Mouse (Mus musculus): ENCODE measurements around the gene Macrod1. TPM values are rescaled to one million over a fixed set of nuclear protein-coding genes. Genes with fewer than 3 reads are reported as not detected.

The Macrod1 gene
- polyA plus RNA-seq, 1 experiment = 19.2 TPM

GRCm38 (mm10) chr19:7182273-7182949, 125.8 kb downstream of the Macrod1 start:
- DNase-seq (ENCODE audit: low read depth, low spot score) = peak; percentile 45
- 7% methylated on average over 23 of the region's 23 CpGs for WGBS

DNA sequence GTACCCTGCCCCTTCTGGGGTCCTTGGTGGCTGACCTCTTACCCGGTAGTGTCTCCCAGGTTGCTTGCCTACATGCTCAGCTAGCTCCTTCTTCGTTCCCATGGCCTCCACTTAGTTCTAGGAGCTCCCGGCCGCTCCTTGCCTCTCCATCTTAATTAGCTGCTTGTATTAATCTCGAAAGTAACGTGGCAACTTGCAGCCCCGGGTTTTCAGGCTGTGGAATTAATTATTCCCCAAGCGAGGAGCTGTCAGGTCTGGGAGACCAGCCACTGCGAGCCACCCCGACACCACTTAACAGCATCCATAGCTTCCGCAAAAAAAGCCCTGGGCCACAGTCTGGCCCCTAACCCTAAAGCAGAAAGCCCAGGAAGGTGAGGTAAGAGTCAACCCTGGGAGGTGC, 126.8 kb downstream of the Macrod1 start:
- no peak for DNase-seq (ENCODE audit: low read depth, low spot score)
- WGBS = 93% methylated on average over 11 of the region's 11 CpGs

DNA sequence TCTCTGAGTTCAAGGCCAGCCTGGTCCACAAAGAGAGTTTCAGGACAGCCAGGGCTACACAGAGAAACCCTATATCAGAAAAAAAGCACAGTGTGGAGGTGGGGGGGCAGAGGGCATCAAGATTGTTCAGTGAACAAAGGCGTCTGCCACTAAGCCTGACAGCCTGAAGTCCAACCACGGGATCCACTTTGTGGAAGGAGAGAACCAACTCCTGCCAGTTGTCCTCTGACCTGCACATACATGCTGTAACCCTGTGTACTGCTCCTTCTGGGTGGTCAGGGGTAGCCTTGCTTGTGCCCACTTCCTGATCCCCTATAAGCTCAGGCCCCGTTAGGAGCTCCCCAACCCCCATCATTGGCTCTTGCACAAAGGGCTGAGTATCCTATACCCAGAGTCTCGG, 128.4 kb downstream of the Macrod1 start:
- WGBS = 91% methylated on average over 4 of the region's 4 CpGs
- DNase-seq (ENCODE audit: low read depth, low spot score) = no peak

GRCm38 (mm10) chr19:7185715-7186291, 129.2 kb downstream of the Macrod1 start:
- 75% methylated on average over 18 of the region's 18 CpGs for WGBS
- DNase-seq (ENCODE audit: low read depth, low spot score) = no peak

DNA sequence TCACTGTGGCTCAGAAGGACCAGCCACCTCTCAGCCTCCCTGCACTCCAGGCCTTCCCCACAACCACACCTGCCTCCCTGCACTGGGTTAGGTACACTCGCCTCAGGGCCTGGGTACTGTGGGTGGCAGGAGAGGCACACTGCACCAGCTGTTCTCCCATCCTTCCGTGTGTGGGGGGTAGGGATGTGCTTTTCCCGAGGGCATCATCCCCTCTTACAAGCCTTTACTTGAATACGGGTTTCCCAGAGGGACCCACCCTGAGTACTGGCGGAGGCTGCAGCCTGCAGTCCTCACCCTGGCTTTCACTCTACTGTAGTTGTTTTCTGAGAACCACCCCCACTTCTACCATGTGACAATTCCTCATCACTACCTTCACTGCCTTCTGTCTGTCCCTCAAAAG, 130.5 kb downstream of the Macrod1 start:
- DNase-seq (ENCODE audit: low read depth, low spot score) = no peak
- WGBS = 64% methylated on average over 5 of the region's 5 CpGs

- no peak for DNase-seq (ENCODE audit: low read depth, low spot score)
- WGBS = 67% methylated on average over 4 of the region's 4 CpGs
These were observed 132.4 kb downstream of the Macrod1 start for GRCm38 (mm10) chr19:7189026-7189425.

DNA sequence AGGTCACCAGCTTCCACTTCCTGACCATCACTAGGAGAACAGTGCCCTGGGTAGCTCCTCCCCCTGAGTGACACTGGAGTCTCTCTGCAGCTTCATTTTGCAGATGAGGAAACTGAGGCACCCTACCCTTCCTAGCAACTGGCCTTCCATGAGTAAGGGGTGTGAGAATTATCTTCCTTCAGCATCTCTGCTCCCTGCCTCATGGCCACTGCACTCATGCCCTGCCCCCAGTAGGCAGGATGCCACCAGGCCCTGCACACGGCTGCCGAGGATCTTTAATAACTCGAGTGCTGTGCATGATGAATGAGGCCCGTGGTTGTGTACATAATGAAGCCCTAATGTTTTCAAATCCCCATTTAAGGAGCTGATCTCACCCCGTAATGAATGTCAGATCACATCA, 134.4 kb downstream of the Macrod1 start:
- DNase-seq (ENCODE audit: low read depth, low spot score) = no peak
- 44% methylated on average over 5 of the region's 5 CpGs for WGBS

DNA sequence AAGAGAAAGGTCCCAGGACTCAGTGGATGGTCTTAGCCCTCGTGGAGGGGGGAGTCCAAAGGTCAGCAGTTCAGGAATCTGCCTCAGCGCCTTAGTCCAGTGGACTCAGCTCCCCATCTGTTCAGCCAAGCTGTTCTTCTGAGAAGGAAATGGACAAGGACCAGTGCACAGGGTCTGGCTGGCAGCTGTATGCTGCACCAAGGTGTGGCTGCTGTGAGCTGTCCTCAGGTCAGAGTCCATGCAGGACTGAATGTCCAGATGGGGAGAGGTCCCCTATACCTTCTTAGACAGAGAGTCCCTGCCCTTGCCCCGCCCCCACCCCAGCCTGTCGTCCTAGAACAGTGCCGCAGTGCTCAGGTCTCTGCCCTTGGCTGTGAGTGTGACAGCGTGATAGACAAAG, 135.0 kb downstream of the Macrod1 start:
- 31% methylated on average over 6 of the region's 6 CpGs for WGBS
- peak; percentile 42 for DNase-seq (ENCODE audit: low read depth, low spot score)

DNA sequence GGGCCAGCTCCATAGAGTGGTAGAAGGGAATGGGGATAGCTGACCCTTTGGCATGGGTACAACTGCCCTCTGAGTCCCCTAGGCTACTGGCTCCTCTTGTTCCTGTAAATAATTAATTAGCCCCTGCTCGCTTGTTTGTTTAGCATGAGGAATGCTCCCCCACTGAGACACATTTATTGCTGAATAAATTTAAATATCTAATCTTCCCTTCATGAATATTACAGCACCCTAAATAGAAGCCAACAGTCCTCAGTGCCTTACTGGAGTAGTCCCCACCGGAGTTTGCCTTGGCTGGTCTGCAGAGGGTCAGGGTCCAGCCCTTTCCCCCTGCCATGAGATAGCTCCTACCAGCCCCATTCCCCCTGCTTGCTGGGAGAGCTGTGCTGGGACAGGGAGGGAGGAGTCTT, 136.0 kb downstream of the Macrod1 start:
- 38% methylated on average over 2 of the region's 2 CpGs for WGBS

GRCm38 (mm10) chr19:7195900-7196728, 139.5 kb downstream of the Macrod1 start:
- DNase-seq (ENCODE audit: low read depth, low spot score) = no peak
- WGBS = 32% methylated on average over 33 of the region's 33 CpGs

More for the DNA sequence above, 136.0 kb downstream of the Macrod1 start:
- no peak for DNase-seq (ENCODE audit: low read depth, low spot score)

DNA sequence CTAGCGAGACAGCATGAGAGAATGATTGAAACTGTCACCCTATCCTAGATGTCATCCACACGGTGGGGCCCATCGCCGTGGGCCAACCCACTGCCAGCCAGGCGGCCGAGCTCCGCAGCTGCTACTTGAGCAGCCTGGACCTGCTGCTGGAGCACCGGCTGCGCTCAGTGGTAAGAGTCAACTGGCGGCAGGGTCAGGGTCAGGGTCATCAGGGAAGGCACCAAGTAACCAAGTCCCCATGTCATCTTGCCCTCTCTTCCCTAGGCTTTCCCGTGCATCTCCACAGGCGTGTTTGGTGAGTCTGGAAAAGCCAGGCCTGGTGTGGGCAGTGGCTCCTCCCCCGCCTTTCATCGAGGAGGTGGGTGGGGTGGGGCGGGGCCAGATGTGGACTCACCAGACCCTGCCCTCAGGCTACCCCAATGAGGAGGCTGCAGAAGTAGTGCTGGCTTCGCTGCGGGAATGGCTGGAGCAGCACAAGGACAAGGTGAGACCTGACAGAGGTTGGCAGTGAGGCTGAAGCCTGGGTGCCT, 140.2 kb downstream of the Macrod1 start:
- 57% methylated on average over 17 of the region's 17 CpGs for WGBS
- DNase-seq (ENCODE audit: low read depth, low spot score) = no peak

DNA sequence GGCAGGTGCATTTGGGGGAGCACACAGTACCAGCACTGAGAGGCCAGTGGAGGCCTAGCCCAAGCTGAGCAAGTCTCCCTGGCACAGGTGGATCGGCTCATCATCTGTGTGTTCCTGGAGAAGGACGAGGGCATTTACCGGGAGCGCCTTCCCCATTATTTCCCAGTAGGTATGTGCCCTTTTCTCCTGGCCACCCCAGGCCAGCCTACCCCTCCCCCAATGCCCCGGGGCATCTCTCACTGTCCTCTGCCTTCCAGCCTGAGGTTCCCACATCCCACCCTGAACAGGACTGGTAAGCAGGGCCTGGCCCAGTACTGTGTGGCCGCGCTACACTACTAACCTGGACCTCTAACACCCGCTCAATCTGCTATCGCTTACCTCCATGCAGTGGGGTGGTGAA, 140.8 kb downstream of the Macrod1 start:
- WGBS = 85% methylated on average over 9 of the region's 9 CpGs
- DNase-seq (ENCODE audit: low read depth, low spot score) = no peak

DNA sequence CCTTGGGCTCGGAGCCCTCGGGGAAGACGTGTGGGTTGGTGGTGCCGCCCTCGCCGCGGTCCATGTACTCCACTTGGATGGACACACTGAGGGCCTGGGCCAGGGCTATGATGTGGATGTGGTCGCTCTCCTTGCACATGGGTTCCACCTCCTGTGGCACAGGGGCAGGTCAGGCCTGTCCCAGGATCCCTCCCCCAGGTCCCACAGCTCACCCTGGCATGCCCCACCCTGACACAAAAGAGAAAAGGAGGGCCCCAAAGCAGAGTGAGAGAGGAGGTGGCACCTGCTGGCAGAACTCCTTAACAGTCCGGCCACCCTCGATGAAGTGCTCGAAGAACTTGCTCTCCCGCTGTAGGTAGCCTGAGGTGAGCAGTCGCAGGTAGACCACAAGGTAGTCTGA, 142.5 kb downstream of the Macrod1 start:
- WGBS = 89% methylated on average over 13 of the region's 13 CpGs

DNA sequence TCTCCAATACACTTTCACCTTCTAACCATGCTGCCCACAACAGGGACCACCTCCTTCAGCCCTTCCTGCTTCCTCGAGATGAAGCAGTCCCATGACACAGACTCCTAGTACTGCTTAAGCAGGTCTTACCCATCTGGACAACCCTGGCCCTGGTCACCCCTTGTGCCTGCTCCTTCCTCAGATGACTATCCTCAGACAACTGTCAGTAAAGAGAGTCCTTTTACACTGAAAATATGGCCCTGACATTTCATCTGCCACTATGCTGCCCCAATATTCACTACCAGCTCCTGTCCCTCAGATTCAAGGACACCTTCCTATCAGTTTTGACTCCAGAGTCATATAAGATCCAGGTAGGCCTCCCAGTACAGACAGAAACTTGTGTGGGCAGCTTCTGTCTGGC, 143.8 kb downstream of the Macrod1 start:
- 32% methylated on average over 1 of the region's 1 CpGs for WGBS
- DNase-seq (ENCODE audit: low read depth, low spot score) = no peak

More for the DNA sequence above, 142.5 kb downstream of the Macrod1 start:
- DNase-seq (ENCODE audit: low read depth, low spot score) = no peak

DNA sequence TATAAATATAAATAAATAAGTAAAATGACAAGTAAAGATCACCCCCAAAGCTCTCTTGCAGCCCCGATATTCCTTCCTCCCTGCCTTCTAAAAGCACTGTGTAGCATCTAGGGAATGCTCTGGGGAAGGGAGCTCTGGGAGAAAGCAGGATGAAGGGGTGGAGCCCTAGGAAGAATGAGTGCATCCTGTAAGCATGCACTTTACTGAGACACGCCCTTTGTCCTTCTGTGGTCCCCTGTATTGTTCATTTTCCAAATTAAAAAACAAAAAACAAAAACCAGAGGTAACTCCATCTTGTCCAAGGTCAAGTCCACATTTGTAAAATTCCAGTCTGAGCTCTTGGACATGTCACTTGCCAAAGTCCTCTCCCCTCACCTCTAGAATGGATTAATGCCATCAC, 148.3 kb downstream of the Macrod1 start:
- no peak for DNase-seq (ENCODE audit: low read depth, low spot score)
- 58% methylated on average over 2 of the region's 2 CpGs for WGBS

DNA sequence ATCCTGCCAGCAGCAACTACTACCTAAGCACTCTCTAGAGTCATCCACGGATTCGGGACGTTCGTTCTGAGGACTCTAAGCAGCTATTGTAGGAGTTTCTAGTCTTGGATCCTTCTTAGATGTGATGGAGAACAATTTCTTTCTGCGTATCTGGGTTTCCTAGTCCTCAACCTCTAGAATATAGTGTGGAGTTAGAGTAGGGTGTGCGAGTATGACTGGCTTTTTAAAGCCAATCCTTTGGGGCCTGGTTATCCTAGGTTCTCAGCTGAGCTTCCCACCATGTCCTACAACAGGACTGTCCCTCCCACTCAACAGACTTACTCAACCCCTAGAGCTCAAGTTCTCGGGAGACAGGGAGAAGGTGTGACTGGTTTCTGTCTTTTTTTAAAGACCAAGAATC, 148.7 kb downstream of the Macrod1 start:
- DNase-seq (ENCODE audit: low read depth, low spot score) = no peak
- WGBS = 14% methylated on average over 7 of the region's 7 CpGs

DNA sequence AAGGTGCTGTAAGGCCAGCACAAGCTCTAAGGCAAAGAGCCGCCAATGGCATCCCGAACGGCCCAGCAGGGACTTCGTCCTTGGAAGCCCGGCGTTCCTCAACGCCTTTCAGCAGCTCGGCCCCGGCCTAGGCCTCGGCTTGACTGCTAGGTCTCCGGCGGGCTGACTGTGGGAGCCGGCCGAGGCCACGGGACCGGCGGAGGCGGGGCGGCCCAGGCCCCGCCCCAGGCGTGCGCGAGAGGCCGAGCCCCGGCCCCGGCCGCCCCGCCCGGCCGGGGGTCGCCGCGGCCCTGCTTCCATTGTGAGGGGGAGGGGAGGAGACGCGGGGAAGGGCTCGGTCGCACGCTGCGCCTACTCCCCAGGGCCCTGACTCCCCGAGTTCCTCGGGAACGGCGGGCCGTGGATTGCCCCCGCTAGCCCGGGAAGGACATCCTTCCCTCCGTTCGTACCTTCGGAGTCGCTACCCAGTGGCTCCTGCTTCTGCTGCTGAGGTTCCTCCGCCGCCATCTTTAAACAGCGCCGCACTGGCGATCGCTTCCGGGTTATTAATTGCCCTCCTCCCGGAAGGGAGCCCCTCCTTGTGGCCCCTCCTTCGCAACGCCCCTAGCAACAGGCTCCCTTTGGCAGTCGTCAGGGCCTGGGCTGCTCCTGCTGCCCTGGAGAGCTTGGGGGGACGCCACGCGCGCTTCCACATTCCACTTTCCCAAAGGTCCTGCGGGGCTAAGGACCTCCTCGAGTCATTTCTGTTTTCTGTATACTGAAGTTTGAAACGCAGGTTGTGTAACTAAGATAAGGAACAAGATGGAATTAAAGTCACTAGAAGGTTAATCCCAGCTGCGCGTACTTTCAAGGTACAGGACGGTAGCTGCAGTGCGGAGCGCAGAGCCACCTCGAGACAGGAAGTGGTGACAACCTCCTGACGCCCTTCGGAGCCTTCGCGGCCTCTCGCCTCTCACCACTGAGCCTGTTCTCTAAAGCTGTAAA, 149.4 kb downstream of the Macrod1 start, which contains the start of gene Otub1:
Gene Otub1 (minus strand): TSS at position 564 of the 984 bp plus-strand sequence.
- under 1% methylated on average over 78 of the region's 79 CpGs for WGBS
- DNase-seq (ENCODE audit: low read depth, low spot score) = peak; percentile 77

- DNase-seq (ENCODE audit: low read depth, low spot score) = no peak
- WGBS = 85% methylated on average over 7 of the region's 7 CpGs
These were observed 153.5 kb downstream of the Macrod1 start for GRCm38 (mm10) chr19:7209907-7210646.

DNA sequence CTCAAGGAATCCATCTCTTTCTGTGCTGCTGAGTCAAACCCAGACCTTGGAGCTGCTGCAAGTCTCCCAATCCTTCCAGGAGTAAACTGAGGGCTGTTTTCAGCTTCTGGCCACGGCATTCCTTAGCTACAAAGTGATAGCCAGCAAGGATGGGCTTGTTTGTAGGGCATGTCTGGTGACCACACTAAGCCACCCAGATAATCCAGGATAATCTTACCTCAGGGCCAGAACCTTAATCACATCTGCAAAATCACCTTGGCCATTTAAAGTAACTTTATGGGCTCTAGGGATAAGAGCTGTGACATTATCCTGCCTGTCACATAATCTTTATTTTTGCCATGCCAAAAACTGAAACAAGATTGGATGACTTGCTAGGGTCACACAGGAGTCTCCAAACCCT, 155.6 kb downstream of the Macrod1 start:
- WGBS = 68% methylated on average over 1 of the region's 1 CpGs
- DNase-seq (ENCODE audit: low read depth, low spot score) = no peak

Data from large intestine, adult 2 months (tissue).